Mouse (Mus musculus) hindbrain, embryonic 16.5 days (tissue): ENCODE data around the gene Gm13285. TPM values are rescaled to one million over a fixed set of nuclear protein-coding genes. Genes with fewer than 3 reads are reported as not detected.
"Not testable (repeated sequence)": the region's sequence is repeated elsewhere in the genome, so short reads cannot be mapped to it uniquely, and the experiment has no call there.

Source experiments
- ATAC-seq: fragments of 200-750 bp; cut with Nextera tagmentation; 2 replicates; pipeline ENCODE4 v1.8.0; 2017; ENCODE audit warnings: moderate TSS enrichment, moderate library complexity
- H3K27ac ChIP-seq: fragments of 300-500 bp; sonication (generic); 2 replicates; pipeline ENCODE4 v1.5.1; 2014; ENCODE audit warnings: low read depth, mild to moderate bottlenecking, control low read depth, low read length, moderate library complexity
- H3K27me3 ChIP-seq: fragments of 300-500 bp; sonication (generic); replicated peaks from 2 replicates; pipeline ENCODE4 v1.6.1; 2014; ENCODE audit warnings: low read length; ENCODE audit not compliant: control insufficient read depth, insufficient read depth
- H3K36me3 ChIP-seq: fragments of 300-500 bp; sonication (generic); 2 replicates; pipeline ENCODE4 v1.6.1; 2014; ENCODE audit warnings: mild to moderate bottlenecking, low read length, moderate library complexity, mixed read lengths; ENCODE audit not compliant: control insufficient read depth, insufficient read depth
- H3K4me1 ChIP-seq: fragments of 300-500 bp; sonication (generic); 2 replicates; pipeline ENCODE4 v1.6.1; 2014; ENCODE audit warnings: low read depth, low read length; ENCODE audit not compliant: control insufficient read depth, insufficient read depth
- H3K4me2 ChIP-seq: fragments of 300-500 bp; sonication (generic); 2 replicates; pipeline ENCODE4 v1.6.1; 2014; ENCODE audit warnings: mild to moderate bottlenecking, low read length, control low read depth, moderate library complexity
- H3K4me3 ChIP-seq: fragments of 300-500 bp; sonication (generic); 2 replicates; pipeline ENCODE4 v1.5.1; 2014; ENCODE audit warnings: mild to moderate bottlenecking, low read length, control low read depth, moderate library complexity
- H3K9ac ChIP-seq: fragments of 300-500 bp; sonication (generic); 2 replicates; pipeline ENCODE4 v1.6.1; 2014; ENCODE audit warnings: low read depth, mild to moderate bottlenecking, control low read depth, low read length, moderate library complexity
- H3K9me3 ChIP-seq: fragments of 300-500 bp; sonication (generic); 2 replicates; pipeline ENCODE4 v1.6.1; 2014; ENCODE audit warnings: mild to moderate bottlenecking, low read length, moderate library complexity; ENCODE audit not compliant: control insufficient read depth
- WGBS: fragments of 180-500 bp; shearing (Covaris S2); extraction: QIAGEN DNeasy Blood & Tissue Kit; methylation state at CpG from one replicate; pipeline ENCODE4 v1.1.7; 2014; 5-methylcytosine and 5-hydroxymethylcytosine counted together
- polyA plus RNA-seq: library from polyadenylated mRNA; unstranded; fragments of >200 nt; fragmentation: Nextera tagmentation; extraction: Ambion mirVana; gene quantifications from 2 replicates; pipeline ENCODE4 v1.2.1, GENCODE M21; 2015

Gm13285 gene
- polyA plus RNA-seq, 1 experiment from 2014 or later: 0.21 TPM

DNA sequence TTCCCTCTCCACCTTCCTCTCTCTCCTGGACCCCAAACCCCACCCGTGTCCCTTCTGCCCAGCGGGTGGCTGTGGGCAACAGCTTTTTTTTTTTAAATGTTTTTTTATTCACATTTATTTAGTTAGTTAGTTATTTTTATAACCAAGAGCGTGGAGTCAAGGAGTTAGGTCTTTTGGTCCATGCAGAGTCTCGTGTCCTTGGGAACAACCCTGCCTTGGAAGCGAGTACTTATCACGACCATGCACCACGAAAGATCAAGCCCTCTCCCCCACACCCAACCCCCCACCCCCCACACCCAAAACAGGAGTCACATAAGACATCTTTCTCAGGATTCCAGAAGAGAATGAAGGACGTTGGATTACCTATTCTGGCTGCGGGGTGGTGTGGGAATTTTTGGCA is 37.1 kb upstream of the Gm13285 start:
- not testable (repeated sequence) for H3K36me3 ChIP-seq, ATAC-seq, H3K4me3 ChIP-seq, H3K27me3 ChIP-seq, H3K27ac ChIP-seq, H3K4me2 ChIP-seq, H3K9ac ChIP-seq, H3K9me3 ChIP-seq, H3K4me1 ChIP-seq
- 59% methylated on average over 8 of the region's 9 CpGs for WGBS

DNA sequence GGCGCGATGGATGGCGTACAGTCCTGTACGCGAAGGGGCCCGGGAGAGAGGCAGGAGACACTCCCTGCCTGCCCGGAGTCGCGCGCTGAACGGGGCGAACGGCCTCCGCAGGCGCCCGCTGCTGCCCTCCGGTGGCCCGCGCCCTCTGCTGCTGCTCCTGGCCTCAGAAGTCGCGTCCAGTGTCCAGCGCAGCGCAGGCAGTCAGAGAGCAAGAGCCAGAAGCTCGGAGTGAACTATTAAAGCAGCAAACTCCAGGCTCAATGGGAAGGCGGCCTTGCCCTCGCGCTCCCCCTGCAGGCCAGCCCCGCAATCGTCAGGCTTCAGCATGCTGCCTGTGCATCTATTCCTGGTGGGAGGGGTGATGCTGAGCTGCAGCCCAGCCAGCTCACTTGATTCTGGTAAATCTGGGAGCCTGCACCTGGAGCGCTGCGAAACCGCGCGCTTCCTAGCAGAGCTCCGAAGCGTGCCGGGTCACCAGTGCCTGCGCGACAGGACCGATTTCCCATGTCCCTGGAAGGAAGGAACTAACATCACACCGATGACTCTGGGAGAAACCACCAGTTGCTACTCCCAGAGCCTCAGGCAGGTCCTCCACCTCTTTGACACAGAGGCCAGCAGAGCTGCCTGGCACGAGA is 36.0 kb upstream of the Gm13285 start:
- not testable (repeated sequence) for H3K27me3 ChIP-seq, H3K9me3 ChIP-seq, H3K27ac ChIP-seq, H3K36me3 ChIP-seq, H3K9ac ChIP-seq, ATAC-seq, H3K4me1 ChIP-seq
- WGBS: 3% methylated on average over 18 of the region's 42 CpGs
- Histone ChIP-seq H3K4me3 (peak overlapping the region; percentile 40), H3K4me2 (peak overlapping the region; percentile 60)

DNA sequence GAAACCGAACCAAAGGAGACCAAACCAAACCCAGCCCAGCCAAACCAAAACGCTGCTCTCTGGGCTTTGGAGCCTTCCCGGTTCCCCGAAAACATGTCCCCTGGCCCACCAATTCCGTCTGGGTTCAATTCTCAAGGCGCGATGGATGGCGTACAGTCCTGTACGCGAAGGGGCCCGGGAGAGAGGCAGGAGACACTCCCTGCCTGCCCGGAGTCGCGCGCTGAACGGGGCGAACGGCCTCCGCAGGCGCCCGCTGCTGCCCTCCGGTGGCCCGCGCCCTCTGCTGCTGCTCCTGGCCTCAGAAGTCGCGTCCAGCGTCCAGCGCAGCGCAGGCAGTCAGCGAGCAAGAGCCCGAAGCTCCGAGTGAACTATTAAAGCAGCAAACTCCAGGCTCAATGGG is 25.9 kb upstream of the Gm13285 start, which contains the start of gene Gm13290:
Gene Gm13290 (plus strand): TSS at position 301 of the 400 bp plus-strand sequence.
- H3K9me3 ChIP-seq, H3K36me3 ChIP-seq, H3K9ac ChIP-seq, H3K4me2 ChIP-seq, ATAC-seq, H3K27ac ChIP-seq, H3K27me3 ChIP-seq, H3K4me3 ChIP-seq, H3K4me1 ChIP-seq: not testable (repeated sequence)
- no CpG with 5 or more reads among the region's 32 CpGs for WGBS

DNA sequence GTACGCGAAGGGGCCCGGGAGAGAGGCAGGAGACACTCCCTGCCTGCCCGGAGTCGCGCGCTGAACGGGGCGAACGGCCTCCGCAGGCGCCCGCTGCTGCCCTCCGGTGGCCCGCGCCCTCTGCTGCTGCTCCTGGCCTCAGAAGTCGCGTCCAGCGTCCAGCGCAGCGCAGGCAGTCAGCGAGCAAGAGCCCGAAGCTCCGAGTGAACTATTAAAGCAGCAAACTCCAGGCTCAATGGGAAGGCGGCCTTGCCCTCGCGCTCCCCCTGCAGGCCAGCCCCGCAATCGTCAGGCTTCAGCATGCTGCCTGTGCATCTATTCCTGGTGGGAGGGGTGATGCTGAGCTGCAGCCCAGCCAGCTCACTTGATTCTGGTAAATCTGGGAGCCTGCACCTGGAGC is 22.8 kb upstream of the Gm13285 start, which contains the start of gene Gm13289:
Gene Gm13289 (plus strand): TSS at position 301 of the 400 bp plus-strand sequence.
- not testable (repeated sequence) for H3K4me1 ChIP-seq
- WGBS: no CpG with 5 or more reads among the region's 29 CpGs

DNA sequence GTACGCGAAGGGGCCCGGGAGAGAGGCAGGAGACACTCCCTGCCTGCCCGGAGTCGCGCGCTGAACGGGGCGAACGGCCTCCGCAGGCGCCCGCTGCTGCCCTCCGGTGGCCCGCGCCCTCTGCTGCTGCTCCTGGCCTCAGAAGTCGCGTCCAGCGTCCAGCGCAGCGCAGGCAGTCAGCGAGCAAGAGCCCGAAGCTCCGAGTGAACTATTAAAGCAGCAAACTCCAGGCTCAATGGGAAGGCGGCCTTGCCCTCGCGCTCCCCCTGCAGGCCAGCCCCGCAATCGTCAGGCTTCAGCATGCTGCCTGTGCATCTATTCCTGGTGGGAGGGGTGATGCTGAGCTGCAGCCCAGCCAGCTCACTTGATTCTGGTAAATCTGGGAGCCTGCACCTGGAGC is 19.9 kb upstream of the Gm13285 start, which contains the start of gene Gm13272:
Gene Gm13272 (plus strand): TSS at position 301 of the 400 bp plus-strand sequence.
- H3K9me3 ChIP-seq, H3K27ac ChIP-seq, H3K4me3 ChIP-seq, ATAC-seq, H3K27me3 ChIP-seq, H3K4me2 ChIP-seq, H3K4me1 ChIP-seq, H3K9ac ChIP-seq, H3K36me3 ChIP-seq: not testable (repeated sequence)
- no CpG with 5 or more reads among the region's 29 CpGs for WGBS

More for the DNA sequence above, 22.8 kb upstream of the Gm13285 start, which contains the start of gene Gm13289:
- not testable (repeated sequence) for H3K36me3 ChIP-seq, H3K9ac ChIP-seq, H3K4me2 ChIP-seq, H3K27ac ChIP-seq, H3K9me3 ChIP-seq, H3K27me3 ChIP-seq, H3K4me3 ChIP-seq, ATAC-seq

DNA sequence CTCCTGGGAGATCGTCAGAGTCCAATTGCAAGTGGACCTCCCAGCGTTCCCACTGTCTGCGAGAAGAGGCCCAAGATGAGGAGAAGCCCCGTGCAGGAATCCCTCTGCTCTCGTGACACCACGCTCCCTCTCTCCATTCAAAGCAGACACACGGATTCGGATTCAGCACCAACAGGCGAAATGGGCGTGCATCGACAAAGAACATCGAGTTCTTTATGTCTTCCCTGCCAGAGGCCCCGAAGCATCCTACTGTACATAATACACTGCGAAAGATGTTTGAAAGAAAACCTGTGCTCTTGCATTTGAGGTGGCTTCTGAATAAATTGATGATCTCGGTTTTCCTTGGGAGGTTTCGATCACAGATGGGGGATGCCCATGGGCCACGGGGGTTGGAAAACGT is 19.1 kb upstream of the Gm13285 start:
- not testable (repeated sequence) for H3K4me1 ChIP-seq, H3K27me3 ChIP-seq, H3K4me3 ChIP-seq, H3K27ac ChIP-seq, H3K9ac ChIP-seq, H3K36me3 ChIP-seq, H3K9me3 ChIP-seq, H3K4me2 ChIP-seq, ATAC-seq
- WGBS: 48% methylated on average over 15 of the region's 18 CpGs

DNA sequence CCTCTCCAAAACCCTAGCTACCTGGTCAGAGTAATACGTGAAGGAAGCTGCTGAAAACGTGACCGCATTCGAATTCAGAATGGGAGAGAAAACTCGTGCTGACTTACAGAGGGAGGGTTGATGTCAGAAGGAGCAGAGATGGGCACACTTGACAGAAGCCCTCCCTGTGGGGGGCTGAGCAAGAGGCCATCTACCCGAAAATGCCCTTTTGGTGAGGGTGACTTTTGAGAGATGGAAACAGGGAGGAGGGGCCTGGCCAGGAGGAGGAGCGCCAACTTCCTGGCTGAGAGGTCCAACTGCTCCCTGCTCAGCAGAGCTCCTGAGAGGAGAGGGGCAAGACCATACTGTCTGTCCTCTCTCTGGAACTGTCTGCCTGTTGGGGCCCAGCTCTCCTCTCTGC is 17.6 kb upstream of the Gm13285 start, which contains the start of gene Ifnz:
Gene Ifnz (plus strand): TSS at position 301 of the 400 bp plus-strand sequence.
- H3K9me3 ChIP-seq, H3K9ac ChIP-seq, H3K4me1 ChIP-seq, H3K27ac ChIP-seq, H3K4me3 ChIP-seq, H3K27me3 ChIP-seq, ATAC-seq, H3K36me3 ChIP-seq: not testable (repeated sequence)
- peak within 1 kb of the TSS; percentile 42; the same call in 1 of the 2 replicates for H3K4me2 ChIP-seq
- 14% methylated on average over 2 of the region's 7 CpGs for WGBS

DNA sequence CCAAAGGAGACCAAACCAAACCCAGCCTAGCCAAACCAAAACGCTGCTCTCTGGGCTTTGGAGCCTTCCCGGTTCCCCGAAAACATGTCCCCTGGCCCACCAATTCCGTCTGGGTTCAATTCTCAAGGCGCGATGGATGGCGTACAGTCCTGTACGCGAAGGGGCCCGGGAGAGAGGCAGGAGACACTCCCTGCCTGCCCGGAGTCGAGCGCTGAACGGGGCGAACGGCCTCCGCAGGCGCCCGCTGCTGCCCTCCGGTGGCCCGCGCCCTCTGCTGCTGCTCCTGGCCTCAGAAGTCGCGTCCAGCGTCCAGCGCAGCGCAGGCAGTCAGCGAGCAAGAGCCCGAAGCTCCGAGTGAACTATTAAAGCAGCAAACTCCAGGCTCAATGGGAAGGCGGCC is 17.1 kb upstream of the Gm13285 start:
- WGBS: 0% methylated on average over 4 of the region's 31 CpGs
- not testable (repeated sequence) for H3K36me3 ChIP-seq, ATAC-seq, H3K4me1 ChIP-seq, H3K27me3 ChIP-seq, H3K4me3 ChIP-seq, H3K9ac ChIP-seq, H3K27ac ChIP-seq, H3K9me3 ChIP-seq
- peak overlapping the region; percentile 42; the same call in 1 of the 2 replicates for H3K4me2 ChIP-seq

DNA sequence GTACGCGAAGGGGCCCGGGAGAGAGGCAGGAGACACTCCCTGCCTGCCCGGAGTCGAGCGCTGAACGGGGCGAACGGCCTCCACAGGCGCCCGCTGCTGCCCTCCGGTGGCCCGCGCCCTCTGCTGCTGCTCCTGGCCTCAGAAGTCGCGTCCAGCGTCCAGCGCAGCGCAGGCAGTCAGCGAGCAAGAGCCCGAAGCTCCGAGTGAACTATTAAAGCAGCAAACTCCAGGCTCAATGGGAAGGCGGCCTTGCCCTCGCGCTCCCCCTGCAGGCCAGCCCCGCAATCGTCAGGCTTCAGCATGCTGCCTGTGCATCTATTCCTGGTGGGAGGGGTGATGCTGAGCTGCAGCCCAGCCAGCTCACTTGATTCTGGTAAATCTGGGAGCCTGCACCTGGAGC is 14.1 kb upstream of the Gm13285 start, which contains the start of gene Gm13276:
Gene Gm13276 (plus strand): TSS at position 301 of the 400 bp plus-strand sequence.
- H3K4me2 ChIP-seq, H3K9ac ChIP-seq, H3K9me3 ChIP-seq, H3K4me1 ChIP-seq, H3K27ac ChIP-seq, H3K27me3 ChIP-seq, H3K4me3 ChIP-seq, ATAC-seq, H3K36me3 ChIP-seq: not testable (repeated sequence)
- WGBS: no CpG with 5 or more reads among the region's 27 CpGs
